Mouse (Mus musculus) liver, embryonic 13.5 days (tissue): ENCODE data around the gene AA986860. TPM values are rescaled to one million over a fixed set of nuclear protein-coding genes. Genes with fewer than 3 reads are reported as not detected.

Experiments used
- ATAC-seq: fragments of 200-750 bp; cut with Nextera tagmentation; 2 replicates; pipeline ENCODE4 v1.8.0; 2017; ENCODE audit warnings: low read depth, mild to moderate bottlenecking, moderate number of reproducible peaks, moderate library complexity
- DNase-seq: peaks from one replicate; pipeline ENCODE4 v3.0.0; 2022
- H3K27ac ChIP-seq: fragments of 300-500 bp; sonication (generic); 2 replicates; pipeline ENCODE4 v1.5.1; 2015; ENCODE audit warnings: moderate library complexity, mild to moderate bottlenecking, inconsistent platforms
- H3K27me3 ChIP-seq: fragments of 300-500 bp; sonication (generic); 2 replicates; pipeline ENCODE4 v1.6.1; 2015; ENCODE audit warnings: mild to moderate bottlenecking, inconsistent platforms
- H3K36me3 ChIP-seq: fragments of 300-500 bp; sonication (generic); 2 replicates; pipeline ENCODE4 v1.6.1; 2015; ENCODE audit warnings: mild to moderate bottlenecking, inconsistent platforms
- H3K4me1 ChIP-seq: fragments of 300-500 bp; sonication (generic); replicated peaks from 2 replicates; pipeline ENCODE4 v1.6.1; 2015; ENCODE audit warnings: inconsistent platforms
- H3K4me2 ChIP-seq: fragments of 300-500 bp; sonication (generic); 2 replicates; pipeline ENCODE4 v1.6.1; 2015; ENCODE audit warnings: inconsistent platforms, mild to moderate bottlenecking, moderate library complexity
- H3K4me3 ChIP-seq: fragments of 300-500 bp; sonication (generic); replicated peaks from 2 replicates; pipeline ENCODE4 v1.5.1; 2015; ENCODE audit warnings: mild to moderate bottlenecking, inconsistent platforms
- H3K9ac ChIP-seq: fragments of 300-500 bp; sonication (generic); 2 replicates; pipeline ENCODE4 v1.6.1; 2015; ENCODE audit warnings: mild to moderate bottlenecking, inconsistent platforms
- H3K9me3 ChIP-seq: fragments of 300-500 bp; sonication (generic); replicated peaks from 2 replicates; pipeline ENCODE4 v1.6.1; 2016; ENCODE audit warnings: inconsistent platforms
- WGBS: fragments of 180-500 bp; shearing (Covaris S2); methylation state at CpG from one replicate; pipeline ENCODE4 v1.1.7; 2015; ENCODE audit not compliant: insufficient replicate concordance; 5-methylcytosine and 5-hydroxymethylcytosine counted together
- polyA plus RNA-seq: library from polyadenylated mRNA; unstranded; fragments of >200 nt; fragmentation: Nextera tagmentation; extraction: Ambion mirVana; gene quantifications from 2 replicates; pipeline ENCODE4 v1.2.1, GENCODE M21; 2015

AA986860 gene
- polyA plus RNA-seq, 1 experiment from 2014 or later: 6.2 TPM

- H3K27me3 ChIP-seq: no peaks in the 10 kb centered on the region
- peak overlapping the region; percentile 97 for H3K27ac ChIP-seq
- peaks cover 50% of the 10 kb centered on the region for H3K4me1 ChIP-seq
- H3K36me3 ChIP-seq: peaks cover 26% of the 10 kb centered on the region
- H3K4me3 ChIP-seq: peak overlapping the region; percentile 84
- under 1% methylated on average over 42 of the region's 42 CpGs for WGBS
- DNase-seq (no peak), ATAC-seq (peak; percentile 12)
- H3K4me2 ChIP-seq: peak overlapping the region; percentile 98
- no peaks in the 10 kb centered on the region for H3K9me3 ChIP-seq
- peak overlapping the region; percentile 89 for H3K9ac ChIP-seq
Observed at GRCm38 (mm10) chr1:130716513-130717290, 15.1 kb upstream of the AA986860 start.

GRCm38 (mm10) chr1:130717291-130717871 is 14.4 kb upstream of the AA986860 start, which contains the start of gene Yod1:
Yod1 (plus strand) TSS chr1:130717327.
- Histone ChIP-seq H3K4me1 (peaks cover 50% of the 10 kb centered on the region), H3K4me2 (peak within 1 kb of the TSS; percentile 98), H3K9me3 (no peaks in the 10 kb centered on the region), H3K27ac (peak within 1 kb of the TSS; percentile 97), H3K36me3 (peaks cover 27% of the 10 kb centered on the region), H3K27me3 (no peaks in the 10 kb centered on the region), H3K9ac (peak within 1 kb of the TSS; percentile 89), H3K4me3 (peak within 1 kb of the TSS; percentile 84)
- under 1% methylated on average over 54 of the region's 54 CpGs for WGBS
- DNase-seq (peak; percentile 75), ATAC-seq (peak; percentile 64)

DNA sequence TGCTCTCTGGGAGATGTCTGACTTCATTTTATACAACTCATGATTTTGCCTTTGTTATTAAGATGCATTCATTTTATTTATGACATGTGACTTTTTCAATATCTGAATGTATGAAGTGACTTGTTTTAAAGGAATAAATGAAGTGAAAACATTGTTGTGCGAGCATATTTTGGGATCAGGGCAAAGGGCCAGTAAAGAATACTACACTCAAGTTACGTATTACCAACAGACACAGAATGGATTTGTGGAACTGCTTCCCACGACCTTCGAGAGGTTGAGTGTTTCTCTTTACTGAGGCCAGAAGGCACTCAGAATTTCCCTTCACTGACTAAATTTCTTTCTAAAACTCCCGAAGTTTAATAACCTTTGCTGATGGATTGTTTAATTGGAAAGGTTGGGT is 7.6 kb upstream of the AA986860 start:
- Histone ChIP-seq H3K9ac (no peak overlapping the region), H3K4me1 (peaks cover 36% of the 10 kb centered on the region), H3K4me3 (no peak overlapping the region), H3K27me3 (no peaks in the 10 kb centered on the region), H3K36me3 (peaks cover 25% of the 10 kb centered on the region), H3K27ac (no peak overlapping the region), H3K4me2 (no peak overlapping the region), H3K9me3 (no peaks in the 10 kb centered on the region)
- ATAC-seq (no peak), DNase-seq (no peak)
- WGBS: 85% methylated on average over 5 of the region's 5 CpGs

- no peaks in the 10 kb centered on the region for H3K27me3 ChIP-seq
- no peak overlapping the region for H3K9ac ChIP-seq
- DNase-seq (no peak), ATAC-seq (no peak)
- no peak overlapping the region for H3K4me2 ChIP-seq
- no peaks in the 10 kb centered on the region for H3K9me3 ChIP-seq
- peaks cover 37% of the 10 kb centered on the region for H3K4me1 ChIP-seq
- H3K36me3 ChIP-seq: peaks cover 17% of the 10 kb centered on the region
- H3K4me3 ChIP-seq: no peak overlapping the region
- 95% methylated on average over 2 of the region's 2 CpGs for WGBS
- H3K27ac ChIP-seq: no peak overlapping the region
Observed at GRCm38 (mm10) chr1:130726396-130726795, 5.4 kb upstream of the AA986860 start.

DNA sequence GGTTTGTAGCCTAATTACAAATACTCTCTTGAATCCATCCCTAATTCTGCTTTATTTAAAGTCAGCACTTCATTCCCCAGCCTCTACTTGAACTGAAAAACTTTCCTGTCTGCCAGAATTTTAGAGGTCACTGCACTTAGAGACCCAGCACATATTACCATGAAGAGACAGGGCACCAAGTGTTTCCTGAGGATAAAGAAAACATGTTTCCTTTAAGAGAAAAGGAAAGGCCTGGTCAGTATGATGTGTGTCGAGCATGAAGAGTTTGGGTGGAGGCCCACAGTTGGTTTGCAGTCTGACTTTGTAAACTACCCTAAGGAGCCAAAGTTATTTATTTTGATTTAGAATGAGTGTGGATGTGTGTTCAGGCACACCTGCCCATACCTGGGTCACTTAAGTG is 3.7 kb upstream of the AA986860 start:
- Histone ChIP-seq H3K9ac (no peak overlapping the region), H3K27me3 (no peaks in the 10 kb centered on the region), H3K9me3 (no peaks in the 10 kb centered on the region), H3K4me2 (no peak overlapping the region), H3K4me1 (peaks cover 54% of the 10 kb centered on the region), H3K27ac (peak overlapping the region; percentile 58), H3K4me3 (no peak overlapping the region), H3K36me3 (peaks cover 10% of the 10 kb centered on the region; the same call in 1 of the 2 replicates)
- ATAC-seq: no peak
- 9% methylated on average over 1 of the region's 1 CpGs for WGBS
- DNase-seq: no peak

GRCm38 (mm10) chr1:130728708-130729107 is 3.1 kb upstream of the AA986860 start:
- no peak overlapping the region for H3K9ac ChIP-seq
- 86% methylated on average over 3 of the region's 3 CpGs for WGBS
- no peaks in the 10 kb centered on the region for H3K9me3 ChIP-seq
- peaks cover 57% of the 10 kb centered on the region for H3K4me1 ChIP-seq
- DNase-seq: no peak
- no peak overlapping the region for H3K4me3 ChIP-seq
- peaks cover 3% of the 10 kb centered on the region; the same call in 1 of the 2 replicates for H3K36me3 ChIP-seq
- ATAC-seq: no peak
- H3K27ac ChIP-seq: peak overlapping the region; percentile 9; the same call in 1 of the 2 replicates
- no peaks in the 10 kb centered on the region for H3K27me3 ChIP-seq
- no peak overlapping the region for H3K4me2 ChIP-seq

GRCm38 (mm10) chr1:130729153-130729552 is 2.6 kb upstream of the AA986860 start, which contains the start of gene Pfkfb2:
Pfkfb2 (minus strand) TSS chr1:130729253.
- Histone ChIP-seq H3K9ac (no peak within 1 kb of the TSS), H3K4me3 (no peak within 1 kb of the TSS), H3K36me3 (no peaks in the 10 kb centered on the region), H3K27me3 (no peaks in the 10 kb centered on the region), H3K4me2 (no peak within 1 kb of the TSS), H3K9me3 (no peaks in the 10 kb centered on the region), H3K4me1 (peaks cover 58% of the 10 kb centered on the region), H3K27ac (peak within 1 kb of the TSS; percentile 24; the same call in 1 of the 2 replicates)
- 73% methylated on average over 2 of the region's 2 CpGs for WGBS
- ATAC-seq (no peak), DNase-seq (no peak)

DNA sequence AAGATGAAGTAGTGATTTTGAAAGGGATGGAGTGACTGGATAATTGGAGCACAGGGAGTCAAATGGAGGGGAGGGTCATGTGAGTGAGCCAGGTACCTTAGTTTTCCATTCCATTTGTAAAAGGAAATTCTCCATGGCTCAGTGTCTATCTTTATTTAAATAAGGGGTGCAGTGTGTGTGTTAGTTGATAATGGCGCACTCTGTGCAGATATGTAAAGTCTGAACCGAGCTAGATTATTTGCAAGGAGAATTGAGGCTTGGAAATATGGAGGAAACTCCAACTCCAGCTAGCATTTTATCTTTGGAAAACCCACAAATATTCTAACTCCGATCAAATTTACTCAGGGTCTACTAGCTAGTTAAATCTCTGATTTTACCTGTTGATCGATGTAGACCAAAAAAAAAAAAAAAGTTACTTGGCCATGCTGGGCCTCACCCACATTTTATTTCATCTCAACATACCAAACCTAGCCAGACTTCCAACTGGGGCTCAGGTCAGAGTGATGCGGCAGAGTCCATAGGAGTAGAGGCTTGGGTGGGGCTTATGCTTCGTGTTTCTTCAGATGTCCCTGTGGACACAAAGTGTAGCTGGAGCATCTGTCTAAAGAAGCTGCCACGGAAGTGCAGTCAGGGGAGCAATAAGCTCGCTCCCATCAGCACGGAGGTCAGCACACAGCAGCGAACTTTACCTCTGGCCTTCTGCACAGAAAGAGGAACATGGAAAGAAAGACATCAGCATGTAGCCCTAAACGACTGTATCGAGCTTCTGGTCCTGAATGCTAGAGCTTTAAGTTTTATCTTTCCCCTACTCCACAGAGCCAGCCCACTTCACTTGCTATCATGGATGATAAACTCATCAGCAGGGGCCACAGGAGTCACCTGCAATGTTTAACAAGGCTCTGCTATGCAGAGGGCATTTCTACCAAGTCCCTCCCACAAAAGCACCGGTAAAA is 1.2 kb downstream of the AA986860 start:
- Histone ChIP-seq H3K4me3 (peak overlapping the region; percentile 63), H3K9me3 (no peaks in the 10 kb centered on the region), H3K4me1 (peaks cover 84% of the 10 kb centered on the region), H3K9ac (peak overlapping the region; percentile 69), H3K27ac (peak overlapping the region; percentile 90), H3K36me3 (peaks cover 4% of the 10 kb centered on the region; the same call in 1 of the 2 replicates), H3K27me3 (no peaks in the 10 kb centered on the region), H3K4me2 (peak overlapping the region; percentile 78)
- DNase-seq (no peak), ATAC-seq (peak; percentile 25; the same call in 1 of the 2 replicates)
- 38% methylated on average over 13 of the region's 13 CpGs for WGBS

- WGBS: 73% methylated on average over 4 of the region's 4 CpGs
- DNase-seq (no peak), ATAC-seq (no peak)
- H3K4me1 ChIP-seq: peaks cover 88% of the 10 kb centered on the region
- peak overlapping the region; percentile 69 for H3K9ac ChIP-seq
- H3K4me3 ChIP-seq: peak overlapping the region; percentile 63
- no peaks in the 10 kb centered on the region for H3K9me3 ChIP-seq
- peak overlapping the region; percentile 78 for H3K4me2 ChIP-seq
- peaks cover 4% of the 10 kb centered on the region; the same call in 1 of the 2 replicates for H3K36me3 ChIP-seq
- peak overlapping the region; percentile 90 for H3K27ac ChIP-seq
- H3K27me3 ChIP-seq: no peaks in the 10 kb centered on the region
Observed at GRCm38 (mm10) chr1:130733671-130734070, 1.9 kb downstream of the AA986860 start.

- DNase-seq (no peak), ATAC-seq (no peak)
- peak overlapping the region; percentile 69; the same call in 1 of the 2 replicates for H3K9ac ChIP-seq
- H3K27me3 ChIP-seq: no peaks in the 10 kb centered on the region
- 70% methylated on average over 5 of the region's 5 CpGs for WGBS
- H3K36me3 ChIP-seq: peaks cover 4% of the 10 kb centered on the region; the same call in 1 of the 2 replicates
- H3K4me3 ChIP-seq: peak overlapping the region; percentile 6; the same call in 1 of the 2 replicates
- peaks cover 92% of the 10 kb centered on the region for H3K4me1 ChIP-seq
- H3K4me2 ChIP-seq: peak overlapping the region; percentile 78
- peak overlapping the region; percentile 90 for H3K27ac ChIP-seq
- H3K9me3 ChIP-seq: no peaks in the 10 kb centered on the region
Observed at GRCm38 (mm10) chr1:130734452-130734851, 2.7 kb downstream of the AA986860 start.
